Comparison of ENCODE assay signal across 33 mouse cellular contexts in the genomic region with DNA sequence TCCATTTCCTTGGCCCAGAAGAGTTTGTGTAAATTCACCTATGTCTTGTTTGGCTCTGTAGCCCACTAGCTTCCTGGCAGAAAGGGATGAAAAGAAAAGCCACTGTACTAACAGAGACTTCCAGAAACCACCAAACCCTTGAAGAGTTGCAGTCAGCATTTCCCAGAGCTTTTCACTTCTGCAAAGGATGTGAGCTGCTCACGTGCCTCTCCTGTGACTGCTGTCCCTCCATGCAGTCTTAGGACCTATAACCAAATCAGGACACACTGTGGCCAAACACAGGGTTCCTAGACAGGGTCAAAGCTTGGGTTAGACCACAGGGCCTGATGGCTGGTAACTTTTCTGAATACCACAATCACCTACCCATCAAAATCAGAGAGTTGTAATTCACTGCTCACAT. TPM values are rescaled to one million over a fixed set of nuclear protein-coding genes. Genes with fewer than 3 reads are reported as not detected.
DNase-seq lines count a peak whose midpoint lies in the region; ATAC-seq and TF ChIP-seq lines count a peak whose summit lies in the region.
"Had no signal": no experiment of that assay in that cellular context is flagged by ENCODE, and none has a peak within 500 bp of the region (broad histone marks: within the 10 kb centered on the region; RNA-seq: fewer than 3 reads in every experiment).

No protein-coding gene starts in this region.

- intact Hi-C loops in gastrocnemius, adult 2 months (cut with DNase I), result no loop called here

- H3K9me3 ChIP-seq in stomach, embryonic 16.5 days (replicated peaks; ENCODE audit: control insufficient read depth, low read length), result no peaks in the 10 kb centered on the region
- H3K9me3 ChIP-seq: forebrain, embryonic 12.5 days; limb, embryonic 12.5 days; liver, embryonic 15.5 days; midbrain, embryonic 10.5 days; neural tube, embryonic 13.5 days had no signal

- DNase-seq in gastrocnemius, adult 2 months, result peak; percentile 26
- DNase-seq in gastrocnemius, postnatal 10 days, result no peak
- peak; percentile 36 for DNase-seq in layer of hippocampus, adult 9-11 months
- DNase-seq in layer of hippocampus, adult 8-10 months (ENCODE audit: low spot score in 2 of 2), result no peak
- peak; percentile 39 for DNase-seq in brain, adult 2 months (ENCODE audit: low read depth, low spot score)
- no peak for DNase-seq in Muller cell, postnatal 12 days (ENCODE audit: inconsistent ontology term)
- DNase-seq: adrenal gland, adult 2 months; cerebellum, adult 8-10 months; heart, postnatal 4 days; kidney, adult 18-20 months; retina, postnatal 1 day; right cerebral cortex, postnatal 25 days; spleen, adult 18-20 months; thymus, postnatal 14 days had no signal

- no peak for ATAC-seq in stomach, embryonic 16.5 days (ENCODE audit: insufficient read depth, low FRiP score)
- ATAC-seq: CD4-positive, CD25-positive, alpha-beta regulatory T cell, adult 4 months; inflammation-experienced regulatory T-cells, adult 6 months; midbrain, embryonic 16.5 days had no signal

- no peaks in the 10 kb centered on the region for H3K36me3 ChIP-seq in stomach, embryonic 16.5 days (ENCODE audit: control insufficient read depth, insufficient read depth, low read length)
- H3K36me3 ChIP-seq: forebrain, embryonic 12.5 days; limb, embryonic 12.5 days; midbrain, embryonic 10.5 days; neural tube, embryonic 13.5 days had no signal

- no peak overlapping the region for H3K4me2 ChIP-seq in stomach, embryonic 16.5 days (ENCODE audit: low read depth, low read length)
- H3K4me2 ChIP-seq: forebrain, embryonic 12.5 days; hindbrain, embryonic 14.5 days; limb, embryonic 12.5 days; liver, embryonic 15.5 days; neural tube, embryonic 13.5 days had no signal

- 77% methylated on average over 1 of the region's 1 CpGs for WGBS in stomach, embryonic 16.5 days

- TF ChIP-seq CTCF in gastrocnemius, adult 2 months (IDR thresholded peaks at IDR 0.05), result no peak

- no peak overlapping the region for H3K4me3 ChIP-seq in gastrocnemius, adult 2 months
- H3K4me3 ChIP-seq in stomach, embryonic 16.5 days (replicated peaks; ENCODE audit: low read length), result no peak overlapping the region
- H3K4me3 ChIP-seq: forebrain, embryonic 12.5 days; limb, embryonic 12.5 days; liver, embryonic 15.5 days; midbrain, embryonic 10.5 days; myocyte; neural tube, embryonic 13.5 days had no signal

- no peaks in the 10 kb centered on the region for H3K27me3 ChIP-seq in stomach, embryonic 16.5 days (ENCODE audit: control insufficient read depth, insufficient read depth, low read length)
- H3K27me3 ChIP-seq: forebrain, embryonic 12.5 days; limb, embryonic 12.5 days; liver, embryonic 15.5 days; neural tube, embryonic 13.5 days had no signal

- H3K9ac ChIP-seq in stomach, embryonic 16.5 days (ENCODE audit: low read length), result no peak overlapping the region
- H3K9ac ChIP-seq: forebrain, embryonic 12.5 days; limb, embryonic 12.5 days; liver, embryonic 15.5 days; neural tube, embryonic 13.5 days had no signal

- H3K4me1 ChIP-seq in stomach, embryonic 16.5 days (ENCODE audit: control insufficient read depth, insufficient read depth, low read length), result 0 out of 2 replicates have a peak, but pooled peaks cover 3% of the 10 kb centered on the region
- H3K4me1 ChIP-seq: neural tube, embryonic 13.5 days had no signal

- H3K27ac ChIP-seq in gastrocnemius, adult 2 months, result peak overlapping the region; percentile 65
- 0 out of 2 replicates have a peak overlapping the region, but pooled peaks have one; percentile 50 for H3K27ac ChIP-seq in stomach, embryonic 16.5 days (ENCODE audit: low read length)
- H3K27ac ChIP-seq: forebrain, embryonic 12.5 days; hindbrain, embryonic 14.5 days; liver, embryonic 15.5 days; midbrain, embryonic 10.5 days; neural tube, embryonic 13.5 days had no signal

RNA-seq across cellular contexts. Expression of a gene that starts 29.8 kb away (rescaled TPM):
- total RNA-seq in gastrocnemius, adult 2 months (2021), result 10 to 100 TPM; 35.7 to 37.1 TPM
- total RNA-seq in gastrocnemius, postnatal 10 days (2021), result 10 to 100 TPM; 29.5 to 37.1 TPM
- 100 to 1,000 TPM in 2 of 4 experiments, 10 to 100 TPM in 2; 93.8 to 123 (median 108) TPM for total RNA-seq in layer of hippocampus, adult 8-10 months (2022)
- 29.6 and 31.4 TPM in 2 replicates for polyA plus RNA-seq in stomach, embryonic 16.5 days (2015; fragmentation: Nextera tagmentation; extraction: Ambion mirVana)

RNA-seq across cellular contexts. Expression of a gene that starts 30.6 kb away (rescaled TPM):
- total RNA-seq in gastrocnemius, adult 2 months (2021), result not detected
- not detected for total RNA-seq in gastrocnemius, postnatal 10 days (2021)
- total RNA-seq in layer of hippocampus, adult 8-10 months (2022), result not detected
- not detected in 2 replicates for polyA plus RNA-seq in stomach, embryonic 16.5 days (2015; fragmentation: Nextera tagmentation; extraction: Ambion mirVana)
- total RNA-seq: adrenal gland, adult 2 months; common myeloid progenitor, adult 5-6 weeks; ES-E14; gastrocnemius, adult 18-20 months; heart, postnatal 4 days; layer of hippocampus, adult 18-20 months had no signal
- polyA plus RNA-seq: adrenal gland, adult 2 months; CD4-positive, CD25-positive, alpha-beta regulatory T cell, adult 4 months; forebrain, embryonic 12.5 days; gonadal fat pad, adult 2 months; heart, embryonic 14.5 days; hindbrain, embryonic 14.5 days; inflammation-experienced regulatory T-cells, adult 6 months; kidney, embryonic 16.5 days; limb, embryonic 12.5 days; liver, embryonic 15.5 days; lung, embryonic 16.5 days; midbrain, embryonic 10.5 days; midbrain, embryonic 16.5 days; myocyte; neural tube, embryonic 13.5 days had no signal

RNA-seq across cellular contexts. Expression of a gene that starts 46.4 kb away (rescaled TPM):
- total RNA-seq in gastrocnemius, adult 2 months (2021), result 1 to 10 TPM in 1 of 2 experiments, under 1 TPM in 1; 0.92 to 2.2 TPM
- total RNA-seq in gastrocnemius, postnatal 10 days (2021), result 1 to 10 TPM; 1.1 to 1.2 TPM
- total RNA-seq in layer of hippocampus, adult 8-10 months (2022), result 1 to 10 TPM; 2.6 to 3.9 (median 3.1) TPM
- polyA plus RNA-seq in stomach, embryonic 16.5 days (2015; fragmentation: Nextera tagmentation; extraction: Ambion mirVana), result 17.0 and 23.2 TPM in 2 replicates

Comparison
In these comparisons a context has a peak if more than half of its experiments do, and no peak if none do; other contexts are left out.
1. DNase-seq: peak in gastrocnemius, adult 2 months (single experiment), layer of hippocampus, adult 9-11 months (single experiment) and brain, adult 2 months (single experiment); none in gastrocnemius, postnatal 10 days (single experiment), layer of hippocampus, adult 8-10 months (0 of 2) and Muller cell, postnatal 12 days (single experiment).